Mouse (Mus musculus): ENCODE measurements around the gene Xpo1. TPM values are rescaled to one million over a fixed set of nuclear protein-coding genes. Genes with fewer than 3 reads are reported as not detected.

The Xpo1 gene
- 100 to 1,000 TPM; 117 to 128 TPM for total RNA-seq (2023)

GRCm38 (mm10) chr11:23255427-23256193 is at the start of gene Xpo1:
Xpo1 (plus strand) TSS chr11:23256041.

DNA sequence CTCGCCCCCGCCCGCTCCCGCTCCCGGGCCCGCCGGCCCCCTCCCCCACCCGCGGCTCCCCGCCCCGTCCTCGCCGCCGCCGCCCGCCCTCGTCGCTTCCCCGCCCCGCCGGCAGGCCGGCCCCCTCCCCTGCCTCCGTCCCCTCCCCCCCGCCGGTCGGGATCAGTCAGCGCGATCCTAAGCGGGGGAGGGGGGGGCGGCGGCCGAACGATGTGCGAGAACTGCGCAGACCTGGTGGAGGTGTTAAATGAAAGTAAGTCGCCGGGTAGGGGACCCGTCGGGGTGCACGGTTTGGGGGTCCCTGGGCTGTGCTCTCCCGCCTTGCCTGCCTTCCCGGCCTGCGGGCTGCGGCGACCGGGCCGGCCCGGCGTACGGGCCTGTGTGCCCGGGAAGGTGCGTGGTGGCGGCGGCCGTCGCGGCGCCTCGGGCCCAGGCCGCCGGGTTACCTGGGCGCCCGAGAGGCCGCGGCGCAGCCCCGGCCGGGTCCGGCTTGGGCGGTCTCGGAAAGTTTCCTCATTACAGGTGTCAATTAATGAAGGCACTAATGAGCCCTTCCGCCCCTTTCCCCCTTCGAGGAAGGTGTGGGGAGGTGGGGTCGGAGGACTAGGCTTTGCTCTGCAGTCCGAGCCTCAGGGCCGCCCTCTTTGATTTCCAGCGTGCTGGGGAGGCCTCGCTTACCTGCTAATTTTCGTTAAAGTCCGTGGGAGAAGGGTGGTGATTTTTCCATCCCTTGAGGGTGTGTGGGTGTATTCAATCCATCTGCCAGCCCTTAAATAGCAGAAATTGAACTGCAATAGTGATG is 51.1 kb downstream of the Xpo1 start, which contains the start of gene Usp34:
Gene Usp34 (plus strand): TSS at position 132 of the 802 bp plus-strand sequence.

Other genes starting within 250 kb of the Xpo1 start
- gene Fam161a, start 248.5 kb upstream of the Xpo1 start, total RNA-seq (2023) = 1 to 10 TPM; 6.3 to 7.2 TPM
- gene Usp34, start 50.9 kb downstream of the Xpo1 start, total RNA-seq (2023) = 100 to 1,000 TPM; 104 to 107 TPM
- gene Ahsa2, start 242.0 kb downstream of the Xpo1 start, total RNA-seq (2023) = 10 to 100 TPM; 50.8 to 76.4 TPM

All from B cell, adult 67 days (primary cell).